Mouse (Mus musculus): ENCODE data around the gene Slc39a11.

The Slc39a11 gene

DNA sequence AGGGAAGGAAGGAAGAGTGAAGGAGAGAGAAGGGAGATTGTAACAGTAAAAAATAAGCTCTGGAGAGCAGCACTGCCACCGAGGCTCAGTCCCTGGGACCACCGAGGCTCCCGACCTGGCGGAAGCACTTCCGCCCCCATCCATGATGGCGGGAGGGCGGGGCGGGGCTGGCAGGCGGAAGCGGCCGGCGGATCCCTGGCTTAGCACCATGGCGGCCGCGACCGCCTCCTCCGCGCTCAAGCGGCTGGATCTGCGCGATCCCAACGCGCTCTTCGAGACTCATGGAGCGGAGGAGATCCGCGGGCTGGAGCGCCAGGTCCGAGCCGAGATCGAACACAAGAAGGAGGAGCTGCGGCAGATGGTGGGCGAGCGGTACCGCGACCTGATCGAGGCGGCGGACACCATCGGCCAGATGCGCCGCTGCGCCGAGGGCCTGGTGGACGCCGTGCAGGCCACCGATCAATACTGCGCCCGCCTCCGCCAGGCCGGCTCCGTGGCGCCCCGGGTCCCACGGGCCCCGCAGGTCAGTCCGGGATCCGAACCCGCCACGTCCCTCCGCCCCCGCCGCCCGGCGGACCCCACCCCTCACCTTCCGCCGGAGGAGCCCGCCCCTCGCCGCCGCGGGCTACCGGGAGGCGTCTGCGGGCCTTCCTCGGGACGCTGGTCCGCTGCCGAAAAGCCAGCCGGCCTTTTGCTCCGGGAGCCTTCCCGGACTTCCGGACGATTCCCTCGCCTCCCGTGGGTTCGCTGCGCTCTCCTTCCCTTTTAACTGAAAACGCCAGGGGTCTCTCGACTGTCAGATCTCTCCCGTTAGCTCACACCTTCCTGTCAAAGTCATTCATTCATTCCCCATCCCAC, at the start of gene Slc39a11:
Slc39a11 (minus strand) TSS at position 727 of the 858 bp plus-strand sequence.
- DNase-seq (ENCODE audit: low spot score in 2 of 2) = peak; percentile 57 to 58

- DNase-seq (ENCODE audit: low spot score in 2 of 2) = no peak
Observed at GRCm38 (mm10) chr11:113699643-113700042, 49.8 kb upstream of the Slc39a11 start.

DNA sequence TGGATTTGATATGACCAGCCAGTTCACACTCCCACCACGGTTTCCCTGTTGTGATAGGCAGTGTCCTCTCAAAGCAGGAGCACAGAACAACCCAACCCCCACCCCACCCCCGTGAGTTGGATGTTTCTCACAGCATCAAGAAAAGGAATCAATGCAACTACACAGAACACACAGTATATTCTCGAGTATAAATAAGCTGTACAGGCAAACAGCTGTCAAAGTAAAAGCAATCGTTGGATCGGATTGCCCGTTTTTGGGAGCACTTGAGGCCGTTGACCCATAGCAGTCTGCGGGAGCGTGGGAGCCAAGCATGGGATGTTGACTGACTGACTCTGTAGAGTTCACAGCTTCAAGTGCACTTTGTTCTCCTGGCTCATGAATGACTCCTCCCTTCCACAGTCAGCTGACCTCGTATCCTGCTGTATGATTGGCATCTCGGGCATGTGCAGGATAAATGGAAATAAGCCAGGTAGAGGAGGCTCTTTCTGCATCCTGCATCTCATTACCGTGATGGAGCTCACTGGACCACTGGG, 48.2 kb upstream of the Slc39a11 start:
- no peak for DNase-seq (ENCODE audit: low spot score in 2 of 2)

GRCm38 (mm10) chr11:113697571-113697970, 47.7 kb upstream of the Slc39a11 start:
- no peak for DNase-seq (ENCODE audit: low spot score in 2 of 2)

DNA sequence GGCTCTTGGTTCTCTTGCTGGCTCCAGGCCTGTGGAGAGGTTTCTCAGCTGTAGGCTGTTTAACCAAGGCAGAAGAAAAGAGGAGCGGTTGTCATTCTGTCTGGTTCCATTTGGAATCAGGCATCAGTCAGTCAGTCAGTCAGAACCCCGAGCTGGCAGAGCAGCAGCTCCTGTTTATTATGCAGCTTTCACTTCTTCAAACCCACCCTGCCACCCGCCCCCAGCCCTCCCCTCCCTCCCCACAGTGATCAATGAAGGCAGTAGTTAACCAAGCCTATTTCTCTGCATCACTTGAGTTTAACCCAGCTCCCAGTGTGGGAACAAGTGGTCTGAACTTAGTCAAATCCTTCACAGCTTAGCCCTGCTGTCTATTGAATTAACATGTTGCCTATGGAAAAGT, 42.0 kb upstream of the Slc39a11 start:
- no peak for DNase-seq (ENCODE audit: low spot score in 2 of 2)

DNA sequence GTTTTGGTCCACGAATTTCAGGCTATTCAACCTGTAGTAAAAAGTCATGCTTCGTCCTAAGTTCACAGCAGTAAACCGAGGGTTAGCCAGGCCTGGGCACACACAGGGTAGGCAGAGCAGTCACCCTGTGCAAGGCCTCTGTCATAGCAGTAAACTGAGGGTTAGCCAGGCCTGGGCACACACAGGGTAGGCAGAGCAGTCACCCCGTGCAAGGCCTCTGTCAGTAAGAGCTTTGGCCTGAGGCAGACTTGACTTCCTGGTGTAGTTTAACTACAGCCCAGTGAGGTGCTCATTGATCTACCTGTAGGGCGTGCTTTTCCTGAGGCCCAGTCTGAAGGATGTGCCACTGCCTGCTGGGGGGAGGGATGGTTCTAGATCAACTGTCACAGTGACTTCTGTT, 41.4 kb upstream of the Slc39a11 start:
- no peak for DNase-seq (ENCODE audit: low spot score in 2 of 2)

GRCm38 (mm10) chr11:113690506-113690905, 40.6 kb upstream of the Slc39a11 start:
- DNase-seq (ENCODE audit: low spot score in 2 of 2) = no peak

- DNase-seq (ENCODE audit: low spot score in 2 of 2) = no peak
Observed at GRCm38 (mm10) chr11:113687031-113687430, 37.2 kb upstream of the Slc39a11 start.

- no peak for DNase-seq (ENCODE audit: low spot score in 2 of 2)
Observed at GRCm38 (mm10) chr11:113684707-113685426, 35.0 kb upstream of the Slc39a11 start.

- peak; percentile 94 to 95 for DNase-seq (ENCODE audit: low spot score in 2 of 2)
Observed at GRCm38 (mm10) chr11:113683957-113684706, 34.3 kb upstream of the Slc39a11 start, which contains the start of the genes Fam104a and D11Wsu47e. Gene Fam104a (minus strand): TSS chr11:113684155. Gene D11Wsu47e (plus strand): TSS chr11:113684412.

DNA sequence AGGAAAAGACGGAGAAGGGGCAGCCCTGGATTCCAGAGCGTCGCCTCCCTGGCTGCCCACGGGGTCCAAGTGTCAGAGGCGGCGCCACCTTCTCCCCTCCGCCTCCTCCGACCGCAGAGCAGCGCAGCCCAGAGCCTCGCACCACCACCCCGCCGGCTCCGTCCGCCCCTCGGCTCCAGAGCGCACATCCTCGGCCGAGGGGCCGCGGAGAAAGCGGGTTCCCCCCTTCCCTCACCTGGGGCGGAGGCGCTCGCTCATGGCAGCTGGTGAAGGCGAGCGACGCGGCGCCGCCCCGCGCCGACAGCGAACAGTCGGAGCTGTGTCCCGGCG, 33.7 kb upstream of the Slc39a11 start:
- DNase-seq (ENCODE audit: low spot score in 2 of 2) = no peak

GRCm38 (mm10) chr11:113682897-113683626, 33.2 kb upstream of the Slc39a11 start:
- peak; percentile 18 to 22 for DNase-seq (ENCODE audit: low spot score in 2 of 2)

- DNase-seq (ENCODE audit: low spot score in 2 of 2) = no peak
Observed at GRCm38 (mm10) chr11:113681979-113682378, 32.1 kb upstream of the Slc39a11 start.

GRCm38 (mm10) chr11:113680954-113681353, 31.1 kb upstream of the Slc39a11 start:
- no peak for DNase-seq (ENCODE audit: low spot score in 2 of 2)

DNA sequence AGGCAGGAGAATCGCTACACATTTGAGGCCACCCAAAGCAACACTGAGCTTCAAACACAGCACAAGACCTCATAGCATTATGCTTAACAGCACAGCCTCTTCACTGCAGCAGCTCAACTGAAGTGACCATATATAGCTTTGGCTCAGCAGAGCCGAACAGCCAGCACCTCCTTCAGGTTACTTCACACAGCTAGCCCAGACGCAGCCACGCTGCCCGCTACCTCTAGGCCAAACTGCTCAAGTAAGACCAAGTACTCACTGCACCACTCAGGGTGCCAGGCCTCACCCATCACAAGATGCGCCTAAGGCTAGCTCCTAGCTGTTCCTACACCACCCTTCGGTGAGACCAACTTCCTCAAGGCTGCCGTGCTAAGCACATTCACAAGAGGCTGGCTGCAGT, 28.5 kb upstream of the Slc39a11 start:
- DNase-seq (ENCODE audit: low spot score in 2 of 2) = no peak

GRCm38 (mm10) chr11:113677378-113677777, 27.5 kb upstream of the Slc39a11 start:
- DNase-seq (ENCODE audit: low spot score in 2 of 2) = no peak

DNA sequence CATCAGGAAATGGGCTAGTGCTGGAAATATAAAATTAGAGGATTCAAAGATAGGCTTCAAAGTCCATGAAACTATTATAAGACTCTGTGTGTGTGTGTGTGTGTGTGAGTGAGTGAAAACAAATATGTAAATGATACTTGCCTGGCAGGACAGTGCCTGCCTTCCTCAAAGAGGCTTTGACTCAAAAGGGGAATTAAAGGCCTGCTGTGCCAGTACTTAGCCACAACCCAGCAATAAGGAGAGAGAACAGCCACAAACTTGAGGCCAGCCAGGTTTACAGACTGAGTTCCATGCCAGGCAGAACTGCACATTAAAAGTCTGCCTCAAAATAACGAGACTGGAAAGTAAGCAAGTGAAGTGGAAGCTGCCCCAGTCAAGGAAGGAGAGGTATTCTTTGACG, 27.0 kb upstream of the Slc39a11 start:
- DNase-seq (ENCODE audit: low spot score in 2 of 2) = no peak

DNA sequence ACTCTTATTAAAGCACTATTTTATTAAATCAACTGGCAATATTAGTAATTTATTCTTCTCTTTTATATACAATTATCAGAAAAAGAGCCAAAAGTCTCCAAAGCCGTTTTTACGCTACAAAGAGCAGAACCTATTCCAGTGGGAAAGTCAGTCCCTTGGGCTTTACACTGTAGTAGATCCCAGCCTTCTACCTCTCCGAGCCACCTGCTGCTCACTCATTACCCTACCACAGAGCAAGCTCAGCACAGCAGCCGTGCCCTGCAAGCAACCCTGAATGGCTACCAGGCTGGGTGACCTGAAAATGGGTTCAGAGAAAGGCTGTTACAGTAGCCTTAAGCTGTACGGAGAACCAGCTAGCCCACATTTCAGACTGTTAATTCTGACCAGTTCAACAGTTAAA, 24.7 kb upstream of the Slc39a11 start:
- no peak for DNase-seq (ENCODE audit: low spot score in 2 of 2)

DNA sequence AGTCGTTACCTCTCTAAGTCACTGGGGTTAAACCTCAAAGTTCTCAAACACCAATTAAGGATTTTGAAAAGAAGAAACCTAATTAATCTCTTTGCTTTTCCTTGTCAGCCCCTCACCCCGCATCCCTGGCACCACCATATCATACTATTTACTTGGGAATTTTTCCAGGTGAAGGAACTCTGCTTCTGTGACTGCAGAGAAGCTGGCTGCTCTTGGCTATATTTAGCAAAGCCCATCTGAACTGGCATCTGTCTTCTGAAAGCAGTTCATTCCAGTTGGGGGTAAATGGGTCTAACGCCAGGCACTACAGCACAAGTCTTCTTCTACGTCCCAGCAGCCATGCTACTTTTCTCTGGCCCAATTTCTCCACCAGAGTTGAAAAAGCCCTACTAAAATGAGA, 23.7 kb upstream of the Slc39a11 start:
- no peak for DNase-seq (ENCODE audit: low spot score in 2 of 2)

DNA sequence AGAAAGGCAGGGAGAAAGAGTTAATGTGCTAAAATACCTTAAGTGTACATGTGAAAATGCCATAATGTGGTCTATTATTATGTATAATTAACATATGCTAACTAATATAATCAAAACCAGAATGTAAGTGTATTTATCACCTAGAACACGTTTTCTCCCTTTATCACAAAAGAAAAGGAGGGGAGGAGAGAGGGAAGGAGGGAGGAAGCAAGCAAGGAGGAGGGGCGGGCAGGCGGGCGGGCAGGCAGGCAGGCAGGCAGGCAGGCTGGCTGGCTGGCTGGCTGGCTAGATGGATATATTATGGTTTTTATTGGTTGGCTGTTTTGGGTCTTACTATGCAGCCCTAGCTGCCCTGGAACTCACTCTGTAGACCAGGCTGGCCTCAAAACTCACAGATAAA, 19.8 kb upstream of the Slc39a11 start:
- no peak for DNase-seq (ENCODE audit: low spot score in 2 of 2)

DNA sequence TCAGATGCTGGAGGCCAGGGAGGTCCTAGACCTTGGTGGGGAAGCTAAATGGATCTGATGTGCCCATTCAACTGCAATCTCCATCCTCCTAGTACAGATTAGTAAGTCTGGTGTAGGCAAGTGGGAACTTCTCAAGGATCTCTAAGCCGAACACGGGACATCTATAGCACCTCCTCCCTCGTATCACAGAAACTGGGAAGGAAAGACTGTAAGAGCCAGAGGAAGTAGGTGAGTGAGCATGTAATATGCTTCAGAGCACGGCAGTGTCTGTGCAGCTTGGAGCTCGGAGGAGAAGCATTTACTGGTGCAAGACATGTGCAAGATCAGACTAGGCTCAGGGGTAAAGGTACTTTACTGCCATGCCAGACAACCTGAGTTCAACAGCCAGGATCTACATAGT, 19.0 kb upstream of the Slc39a11 start:
- no peak for DNase-seq (ENCODE audit: low spot score in 2 of 2)
